Mouse (Mus musculus): Measurements from ENCODE around the gene Nrxn1.

DNA sequence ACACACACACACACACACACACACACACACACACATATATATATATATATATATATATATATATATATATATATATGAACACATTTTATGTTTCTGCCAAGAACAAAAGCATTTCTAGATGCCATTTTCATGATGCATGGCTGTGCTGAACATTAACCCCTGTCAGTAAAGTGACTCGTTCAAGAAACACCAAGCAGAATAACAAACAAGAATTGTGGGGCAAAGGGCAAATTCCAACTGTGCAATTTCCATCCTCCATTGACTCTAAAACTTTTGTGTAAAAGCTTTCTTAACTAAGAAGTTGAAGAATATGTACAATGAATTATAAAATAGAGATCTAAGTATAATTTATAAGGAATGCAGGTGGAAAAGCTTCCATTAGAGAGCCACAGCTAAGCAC, 1030.0 kb downstream of the Nrxn1 start:
- no peak for TF ChIP-seq GATA1 (IDR thresholded peaks at IDR 0.05; ENCODE audit: low read length)
- no peak for TF ChIP-seq TAL1 (IDR thresholded peaks at IDR 0.05; ENCODE audit: low read length)

Data from erythroblast, embryonic 14.5 days (primary cell).